Mouse (Mus musculus): ENCODE measurements around the gene Oscar.
"Not testable (repeated sequence)": the region's sequence is repeated elsewhere in the genome, so short reads cannot be mapped to it uniquely, and the experiment has no call there.

Oscar gene

DNA sequence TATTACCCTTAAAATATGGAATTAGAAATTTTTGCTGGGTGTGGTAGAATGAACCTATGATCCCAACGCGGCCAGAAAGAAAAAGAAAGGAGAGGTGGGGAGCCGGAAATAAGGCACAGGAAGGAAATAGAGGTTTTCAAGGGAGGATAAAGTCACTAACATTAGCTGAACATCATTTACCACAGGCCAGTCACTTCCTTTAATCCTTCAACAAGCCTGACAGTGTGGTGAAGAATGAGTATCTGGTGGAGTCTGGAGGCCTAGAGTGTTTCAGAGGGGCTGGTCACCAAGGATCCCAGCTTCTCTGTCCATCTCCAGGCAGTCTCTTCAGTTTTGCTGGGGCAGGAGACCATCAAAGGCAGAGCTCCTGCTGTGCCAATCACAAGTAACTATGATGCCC lies 5.5 kb downstream of the Oscar start:
- no peak for DNase-seq (ENCODE audit: low spot score)

DNA sequence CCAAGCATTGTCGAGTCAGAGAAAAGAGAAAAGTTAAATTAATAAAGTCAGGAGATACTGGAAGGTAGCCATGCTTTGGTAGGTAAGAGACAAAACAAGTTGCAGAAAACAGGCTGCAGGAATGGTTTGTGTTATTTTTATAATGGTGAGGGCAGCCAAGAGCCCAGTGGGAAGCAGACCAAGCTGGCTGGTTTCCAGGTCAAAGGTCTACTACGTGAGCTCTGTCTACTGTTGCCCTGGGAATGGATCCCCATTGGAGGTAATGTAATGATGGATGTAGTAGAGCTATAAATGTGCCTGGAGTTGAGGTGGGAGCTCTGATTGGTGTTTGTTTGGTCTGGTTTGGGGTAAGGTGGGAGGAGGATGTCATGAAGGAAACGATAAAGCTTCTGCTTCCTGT lies 6.9 kb downstream of the Oscar start:
- DNase-seq (ENCODE audit: low spot score), result no peak

- DNase-seq (ENCODE audit: low spot score), result no peak
Observed at GRCm38 (mm10) chr7:3608668-3609067, 7.3 kb downstream of the Oscar start.

DNA sequence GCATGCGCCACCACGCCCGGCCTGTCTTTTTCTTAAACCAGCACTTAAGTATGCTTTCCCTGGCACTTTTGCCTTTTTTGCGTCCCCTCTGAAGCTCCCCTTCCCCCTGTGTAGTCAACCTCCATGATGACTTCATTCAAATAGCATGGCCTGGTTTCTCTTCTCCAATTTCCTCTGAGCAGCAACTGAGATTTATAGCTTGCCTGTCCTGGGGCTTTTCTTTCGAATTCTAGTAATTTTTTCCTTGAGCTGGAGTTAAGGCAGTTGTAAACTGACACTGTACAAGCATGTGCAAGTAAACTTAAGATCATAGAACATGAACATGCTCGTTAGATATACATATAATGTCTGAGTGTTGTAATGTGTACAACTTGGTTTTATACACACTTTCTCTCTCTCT lies 8.6 kb downstream of the Oscar start:
- DNase-seq (ENCODE audit: low spot score), result no peak

GRCm38 (mm10) chr7:3606798-3607197 lies 9.2 kb downstream of the Oscar start:
- DNase-seq (ENCODE audit: low spot score), result no peak

GRCm38 (mm10) chr7:3601119-3601518 lies 14.8 kb downstream of the Oscar start:
- peak; percentile 83 for DNase-seq (ENCODE audit: low spot score)

- DNase-seq (ENCODE audit: low spot score), result not testable (repeated sequence)
Observed at GRCm38 (mm10) chr7:3597755-3598154, 18.2 kb downstream of the Oscar start.

- DNase-seq (ENCODE audit: low spot score), result no peak
Observed at GRCm38 (mm10) chr7:3595146-3595545, 20.8 kb downstream of the Oscar start.

GRCm38 (mm10) chr7:3594686-3595085 lies 21.3 kb downstream of the Oscar start:
- no peak for DNase-seq (ENCODE audit: low spot score)

GRCm38 (mm10) chr7:3593855-3594254 lies 22.1 kb downstream of the Oscar start:
- DNase-seq (ENCODE audit: low spot score), result no peak

DNA sequence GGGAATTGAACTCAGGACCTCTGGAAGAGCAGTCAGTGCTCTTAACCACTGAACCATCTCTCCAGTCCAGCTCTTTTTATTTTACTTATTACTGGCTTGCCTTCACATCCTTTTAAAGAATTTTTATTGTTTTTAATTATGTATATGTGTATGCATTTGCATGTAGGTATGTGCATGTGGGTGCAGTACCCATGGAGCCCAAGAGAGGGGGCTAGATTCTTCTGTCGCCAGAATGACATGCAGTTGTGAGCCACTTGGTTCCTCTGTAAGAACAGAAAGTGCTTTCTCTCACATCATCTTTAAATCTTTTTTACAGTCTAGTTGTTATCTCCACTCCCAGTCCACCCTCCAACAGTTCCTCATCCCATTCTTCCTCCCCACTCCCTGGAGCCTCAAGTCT lies 24.4 kb downstream of the Oscar start:
- DNase-seq (ENCODE audit: low spot score), result no peak

DNA sequence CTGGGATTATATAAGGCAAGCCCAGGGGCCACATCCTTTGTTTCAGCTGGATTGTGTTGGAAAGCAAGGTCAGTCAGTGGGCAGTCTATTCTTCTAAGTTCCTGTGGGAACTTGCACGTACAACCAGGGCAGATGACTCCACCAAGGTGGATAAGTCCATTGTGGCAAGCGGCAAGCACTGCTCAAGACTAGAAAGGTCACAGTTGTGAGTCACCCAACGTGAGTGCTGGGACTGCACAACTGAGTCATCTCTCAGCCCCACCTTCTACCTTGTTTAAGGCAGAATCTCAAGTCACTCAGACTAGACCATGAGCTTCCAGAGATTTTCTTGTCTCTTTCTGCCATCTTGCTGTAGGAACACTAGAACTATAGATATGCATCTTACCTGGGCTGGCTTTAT lies 25.4 kb downstream of the Oscar start:
- DNase-seq (ENCODE audit: low spot score), result no peak

GRCm38 (mm10) chr7:3587292-3587691 lies 28.7 kb downstream of the Oscar start:
- no peak for DNase-seq (ENCODE audit: low spot score)

GRCm38 (mm10) chr7:3586255-3586654 lies 29.7 kb downstream of the Oscar start:
- DNase-seq (ENCODE audit: low spot score), result no peak

GRCm38 (mm10) chr7:3585763-3586162 lies 30.2 kb downstream of the Oscar start:
- no peak for DNase-seq (ENCODE audit: low spot score)

DNA sequence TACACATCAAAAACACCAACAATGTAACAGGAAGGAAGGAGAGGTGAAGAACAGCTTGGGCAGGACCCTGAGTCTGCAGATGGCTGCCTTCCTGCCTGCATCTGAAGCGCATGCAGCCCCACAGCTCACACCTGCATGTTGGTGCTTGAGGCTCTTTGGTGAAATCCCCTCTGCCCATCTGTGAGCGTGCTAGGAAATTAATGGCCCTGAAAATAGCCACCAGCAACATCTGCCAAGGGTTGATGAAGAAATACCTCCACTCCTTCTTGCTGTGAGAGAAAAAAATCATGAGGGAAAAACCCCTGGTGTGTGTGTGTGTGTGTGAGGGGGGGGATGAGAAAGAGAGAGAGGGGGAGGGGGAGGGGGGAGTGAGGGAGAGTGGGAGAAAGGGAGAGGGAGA lies 35.9 kb downstream of the Oscar start:
- DNase-seq (ENCODE audit: low spot score), result no peak

GRCm38 (mm10) chr7:3578952-3579546 lies 36.9 kb downstream of the Oscar start:
- no peak for DNase-seq (ENCODE audit: low spot score)

GRCm38 (mm10) chr7:3578196-3578595 lies 37.8 kb downstream of the Oscar start:
- DNase-seq (ENCODE audit: low spot score), result no peak

DNA sequence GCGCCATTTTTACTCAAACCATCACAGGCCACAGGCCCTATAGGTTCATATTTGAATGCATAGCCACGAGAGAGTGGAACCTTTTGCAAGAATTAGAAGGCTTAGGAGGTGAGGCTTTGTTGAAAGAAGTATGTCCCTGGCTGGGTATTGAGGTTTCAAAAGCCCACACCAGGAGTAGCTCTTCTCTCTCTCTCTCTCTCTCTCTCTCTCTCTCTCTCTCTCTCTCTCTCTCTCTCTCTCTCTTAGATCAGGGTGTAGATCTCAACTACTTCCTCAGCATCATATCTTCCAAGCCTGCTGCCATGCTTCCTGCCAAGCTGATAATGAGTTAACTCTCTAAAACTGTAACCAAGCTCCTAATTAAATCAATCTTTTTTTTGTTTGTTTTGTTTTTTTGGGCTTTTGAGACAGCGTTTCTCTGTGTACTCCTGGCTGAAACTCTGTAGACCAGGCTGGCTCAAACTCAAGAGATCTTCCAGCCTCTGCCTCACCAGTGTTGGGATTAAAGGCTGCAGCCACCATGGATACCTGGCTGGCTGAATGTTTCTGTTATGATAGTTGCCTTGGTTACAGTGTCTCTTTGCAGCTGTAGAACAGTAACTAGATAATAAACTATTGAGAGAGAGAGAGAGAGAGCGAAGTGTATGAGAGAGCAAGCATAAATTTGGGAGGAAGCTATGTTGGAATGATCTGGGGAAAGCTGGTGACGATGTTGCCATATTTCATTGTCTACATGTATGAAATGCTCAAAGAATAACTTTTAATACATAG lies 39.4 kb downstream of the Oscar start:
- DNase-seq (ENCODE audit: low spot score), result no peak

- peak; percentile 51 for DNase-seq (ENCODE audit: low spot score)
Observed at GRCm38 (mm10) chr7:3574216-3574615, 41.7 kb downstream of the Oscar start.

DNA sequence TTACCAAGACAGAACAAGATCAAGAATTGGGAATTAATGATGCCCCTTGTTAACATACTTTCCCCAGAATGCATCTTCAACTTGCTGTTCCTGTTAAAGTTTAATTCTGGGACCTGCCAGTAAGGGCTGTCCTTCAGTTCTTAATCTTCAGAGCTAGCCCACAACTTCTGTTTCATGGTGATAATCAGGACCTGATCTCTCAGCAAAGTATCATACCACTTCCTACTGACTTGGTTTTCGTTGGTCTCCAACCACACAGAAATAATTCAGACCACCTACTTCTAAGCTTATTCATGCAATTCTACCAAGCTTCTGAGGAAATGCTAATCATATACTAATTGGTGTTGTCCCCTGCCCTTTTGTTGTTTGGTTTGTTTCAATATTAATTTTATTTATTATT lies 44.1 kb downstream of the Oscar start:
- DNase-seq (ENCODE audit: low spot score), result no peak

DNA sequence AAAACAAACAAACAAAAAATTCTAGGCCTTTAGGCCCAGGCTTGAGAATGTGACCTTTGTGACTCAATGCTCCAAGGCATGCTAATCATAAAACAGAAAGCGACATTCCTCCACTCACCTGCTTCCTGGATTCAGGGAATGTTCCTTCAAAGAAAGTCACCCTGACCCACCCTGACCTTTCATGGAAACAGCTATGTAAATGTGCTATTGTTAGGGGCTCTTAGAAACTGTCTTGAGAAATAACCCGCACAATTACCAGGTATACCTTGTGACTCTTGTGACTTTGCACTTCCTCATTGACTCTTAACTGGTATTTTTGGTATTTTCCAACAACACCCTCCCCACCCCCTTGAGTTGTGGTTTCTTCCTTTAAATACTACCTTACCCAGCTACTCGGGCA lies 45.4 kb downstream of the Oscar start:
- DNase-seq (ENCODE audit: low spot score), result not testable (repeated sequence)

GRCm38 (mm10) chr7:3569725-3570124 lies 46.2 kb downstream of the Oscar start:
- no peak for DNase-seq (ENCODE audit: low spot score)

DNA sequence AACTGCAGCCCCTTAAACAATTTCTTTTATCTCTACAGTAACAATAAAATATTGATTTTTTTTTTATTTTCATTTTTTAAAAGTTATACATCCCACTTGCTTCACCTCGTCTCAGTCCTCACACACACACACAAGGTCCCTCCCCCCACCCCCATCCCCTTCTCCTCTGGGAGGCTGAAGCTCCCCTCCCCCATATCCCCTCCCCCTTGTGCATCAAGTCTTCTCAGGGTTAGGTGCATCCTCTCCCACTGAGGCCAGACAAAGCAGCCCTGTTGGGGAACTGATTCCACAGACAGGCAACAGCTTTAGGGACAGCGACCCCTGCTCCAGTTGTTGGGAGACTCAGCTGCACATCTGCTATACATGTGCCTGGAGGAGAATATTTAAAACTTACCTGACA lies 48.6 kb downstream of the Oscar start:
- no peak for DNase-seq (ENCODE audit: low spot score)
